Mouse (Mus musculus): ENCODE results near the gene Top1. TPM values are rescaled to one million over a fixed set of nuclear protein-coding genes. Genes with fewer than 3 reads are reported as not detected.

Gene Top1
- polyA plus RNA-seq, 1 experiment: 38.8 TPM

DNA sequence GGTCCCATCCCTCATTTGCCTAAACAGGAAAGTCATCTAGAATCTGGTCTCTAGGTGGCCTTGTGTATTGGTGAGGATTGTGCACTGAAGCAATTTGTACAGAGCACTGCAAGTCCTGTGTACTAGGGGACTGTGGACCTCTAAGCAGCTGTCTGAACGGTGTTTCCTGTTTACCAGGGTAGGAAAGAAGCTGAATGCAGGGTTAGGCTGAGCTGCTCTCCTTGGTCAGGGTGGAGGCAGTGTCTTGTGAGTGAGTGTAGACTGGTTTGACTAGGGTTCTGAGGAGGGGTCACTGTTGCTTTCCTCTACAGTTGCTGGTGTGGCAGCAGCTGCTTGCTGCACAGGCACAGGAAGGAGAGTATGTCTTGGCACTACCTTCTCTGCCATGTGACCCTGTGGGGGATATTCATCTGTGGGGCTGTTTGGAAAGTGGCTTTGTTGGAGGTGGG is 96.5 kb downstream of the Top1 start:
- Histone ChIP-seq H3K4me3 (replicated peaks) (no peak overlapping the region), H3K27me3 (ENCODE audit: control insufficient read depth) (no peaks in the 10 kb centered on the region), H3K4me1 (ENCODE audit: control insufficient read depth) (no peaks in the 10 kb centered on the region), H3K9me3 (ENCODE audit: control insufficient read depth, low read length) (no peaks in the 10 kb centered on the region), H3K36me3 (ENCODE audit: control insufficient read depth) (no peaks in the 10 kb centered on the region)
- TF ChIP-seq GATA1 (IDR thresholded peaks at IDR 0.05; ENCODE audit: low read length) (no peak), TAL1 (IDR thresholded peaks at IDR 0.05; ENCODE audit: low read length) (no peak)

DNA sequence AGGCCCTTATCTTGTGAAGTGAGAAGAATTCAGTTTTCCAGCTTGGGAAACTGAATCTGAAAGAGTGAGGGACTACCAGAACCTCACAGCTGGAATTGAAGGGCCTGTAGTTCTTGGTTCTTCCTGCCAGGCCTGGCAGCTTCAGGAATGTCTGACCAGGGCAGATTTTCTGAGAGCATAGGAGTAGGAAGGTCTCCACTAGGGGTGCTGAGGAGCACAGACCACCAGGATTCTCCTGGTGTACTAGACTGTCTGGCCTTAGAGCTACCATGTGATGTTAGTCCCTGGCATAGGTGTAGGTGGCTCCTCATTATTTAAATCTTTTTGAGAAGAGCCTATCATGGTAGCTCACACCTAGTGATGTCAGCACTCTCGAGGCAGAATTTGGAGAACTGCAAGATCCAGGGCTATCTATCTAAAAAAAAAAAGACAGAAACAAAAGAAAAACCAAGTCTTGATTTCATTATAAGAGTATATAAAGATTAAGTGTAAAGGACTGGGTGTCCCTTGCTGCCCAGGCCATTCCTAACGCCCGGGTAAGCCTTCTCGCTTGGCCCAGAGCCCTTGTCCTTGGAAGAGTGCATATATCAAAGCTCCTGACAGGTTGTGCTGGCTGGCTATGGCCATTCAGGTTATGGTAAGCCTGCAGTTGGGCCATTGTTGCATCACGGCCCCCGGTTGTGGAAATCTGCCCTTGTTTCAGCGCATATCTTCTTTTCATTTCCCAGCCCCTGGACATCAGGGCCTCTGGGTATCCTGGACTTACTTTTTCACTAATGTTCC is 98.5 kb downstream of the Top1 start:
- Histone ChIP-seq H3K36me3 (ENCODE audit: control insufficient read depth) (peaks cover 5% of the 10 kb centered on the region; the same call in 1 of the 2 replicates), H3K9me3 (ENCODE audit: control insufficient read depth, low read length) (no peaks in the 10 kb centered on the region), H3K4me1 (ENCODE audit: control insufficient read depth) (no peaks in the 10 kb centered on the region), H3K27me3 (ENCODE audit: control insufficient read depth) (no peaks in the 10 kb centered on the region), H3K4me3 (replicated peaks) (no peak overlapping the region)
- TF ChIP-seq GATA1 (IDR thresholded peaks at IDR 0.05; ENCODE audit: low read length) (no peak), TAL1 (IDR thresholded peaks at IDR 0.05; ENCODE audit: low read length) (no peak)

DNA sequence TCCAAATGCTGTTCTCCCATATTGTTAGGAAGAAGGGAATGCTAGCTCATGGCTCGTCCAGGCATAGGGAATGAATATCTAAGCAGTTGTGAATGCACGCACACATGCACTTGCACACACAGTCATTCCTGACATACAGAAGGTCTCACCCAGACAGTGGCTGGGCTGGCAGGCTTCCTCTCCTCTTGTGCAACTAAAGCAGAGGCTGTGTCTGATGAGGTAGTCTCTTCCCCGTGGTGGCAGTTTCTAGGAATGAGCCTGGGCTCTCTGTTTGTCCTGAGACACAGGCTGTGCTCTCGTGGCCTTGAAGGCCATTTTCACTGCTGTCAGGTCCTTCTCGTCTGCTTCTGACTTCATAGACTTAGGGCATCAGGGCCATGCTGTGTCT is 99.1 kb downstream of the Top1 start:
- Histone ChIP-seq H3K4me1 (ENCODE audit: control insufficient read depth) (no peaks in the 10 kb centered on the region), H3K27me3 (ENCODE audit: control insufficient read depth) (no peaks in the 10 kb centered on the region), H3K4me3 (replicated peaks) (no peak overlapping the region), H3K36me3 (ENCODE audit: control insufficient read depth) (peaks cover 5% of the 10 kb centered on the region; the same call in 1 of the 2 replicates), H3K9me3 (ENCODE audit: control insufficient read depth, low read length) (no peaks in the 10 kb centered on the region)
- TF ChIP-seq GATA1 (IDR thresholded peaks at IDR 0.05; ENCODE audit: low read length): no peak
- no peak for TF ChIP-seq TAL1 (IDR thresholded peaks at IDR 0.05; ENCODE audit: low read length)

DNA sequence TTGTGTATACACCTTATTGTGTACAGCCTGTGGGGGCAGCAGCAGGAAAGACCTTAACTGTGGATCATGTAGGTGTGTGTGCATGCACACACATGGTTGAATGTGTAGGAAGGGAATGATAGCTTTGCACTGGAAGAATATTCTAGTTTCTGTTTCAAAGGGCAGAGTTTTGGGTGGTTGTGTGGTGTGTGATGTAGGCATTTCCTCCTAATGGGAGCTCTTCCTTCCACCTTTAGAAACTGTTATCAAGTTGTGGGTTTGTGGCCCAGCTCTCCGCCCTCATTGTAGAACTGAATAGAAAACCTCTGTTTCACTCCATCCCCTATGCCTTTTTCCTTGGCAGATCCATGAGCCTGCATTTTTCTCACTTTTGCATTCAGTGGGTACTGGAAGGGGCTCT is 99.8 kb downstream of the Top1 start:
- Histone ChIP-seq H3K4me3 (replicated peaks) (no peak overlapping the region), H3K9me3 (ENCODE audit: control insufficient read depth, low read length) (no peaks in the 10 kb centered on the region), H3K27me3 (ENCODE audit: control insufficient read depth) (no peaks in the 10 kb centered on the region), H3K36me3 (ENCODE audit: control insufficient read depth) (peaks cover 5% of the 10 kb centered on the region; the same call in 1 of the 2 replicates), H3K4me1 (ENCODE audit: control insufficient read depth) (no peaks in the 10 kb centered on the region)
- TF ChIP-seq GATA1 (IDR thresholded peaks at IDR 0.05; ENCODE audit: low read length): no peak
- TF ChIP-seq TAL1 (IDR thresholded peaks at IDR 0.05; ENCODE audit: low read length): no peak

DNA sequence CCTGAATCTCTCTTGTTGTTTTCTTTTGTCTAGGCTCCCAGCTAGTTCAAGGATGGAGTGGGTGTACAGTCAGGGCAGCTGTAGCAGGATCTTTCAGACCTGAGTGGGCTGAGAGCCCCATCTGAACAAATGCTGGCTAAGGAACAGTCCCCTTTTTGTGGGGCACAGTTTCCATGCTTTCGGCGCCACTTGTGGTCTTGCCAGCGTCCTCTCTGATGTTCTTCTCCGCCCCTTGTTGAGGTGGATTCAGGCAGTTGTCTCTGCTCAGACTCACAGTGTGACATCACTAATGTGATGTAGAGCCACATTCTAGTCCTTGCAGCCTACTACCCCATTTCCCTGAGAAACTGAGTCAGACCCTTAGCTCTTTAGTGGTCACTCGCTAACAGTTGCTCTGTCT is 100.9 kb downstream of the Top1 start:
- Histone ChIP-seq H3K36me3 (ENCODE audit: control insufficient read depth) (peaks cover 8% of the 10 kb centered on the region; the same call in 1 of the 2 replicates), H3K4me3 (replicated peaks) (no peak overlapping the region), H3K4me1 (ENCODE audit: control insufficient read depth) (no peaks in the 10 kb centered on the region), H3K9me3 (ENCODE audit: control insufficient read depth, low read length) (no peaks in the 10 kb centered on the region), H3K27me3 (ENCODE audit: control insufficient read depth) (no peaks in the 10 kb centered on the region)
- TF ChIP-seq GATA1 (IDR thresholded peaks at IDR 0.05; ENCODE audit: low read length): no peak
- TF ChIP-seq TAL1 (IDR thresholded peaks at IDR 0.05; ENCODE audit: low read length): no peak

DNA sequence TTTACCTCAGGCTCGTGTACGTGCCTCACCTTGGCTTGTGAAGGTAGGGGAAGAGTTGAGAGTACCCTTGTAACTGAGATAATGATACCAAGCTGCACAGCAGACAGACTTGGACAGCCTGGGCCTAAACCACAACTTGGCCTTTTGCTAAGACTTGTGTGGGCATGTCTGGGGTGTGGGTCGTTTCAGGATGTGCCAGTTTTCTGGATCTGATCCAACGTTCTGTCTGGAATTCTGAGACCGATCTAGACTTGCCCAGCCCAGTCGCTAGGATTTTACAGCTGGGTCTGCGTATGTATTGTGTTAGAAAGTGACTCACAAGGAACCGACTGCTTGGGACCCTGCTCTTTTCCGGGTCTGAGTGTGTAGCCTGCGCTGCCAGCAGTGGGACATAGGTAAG is 101.4 kb downstream of the Top1 start:
- Histone ChIP-seq H3K4me3 (replicated peaks) (no peak overlapping the region), H3K27me3 (ENCODE audit: control insufficient read depth) (no peaks in the 10 kb centered on the region), H3K36me3 (ENCODE audit: control insufficient read depth) (peaks cover 11% of the 10 kb centered on the region; the same call in 1 of the 2 replicates), H3K9me3 (ENCODE audit: control insufficient read depth, low read length) (no peaks in the 10 kb centered on the region), H3K4me1 (ENCODE audit: control insufficient read depth) (no peaks in the 10 kb centered on the region)
- no peak for TF ChIP-seq GATA1 (IDR thresholded peaks at IDR 0.05; ENCODE audit: low read length)
- no peak for TF ChIP-seq TAL1 (IDR thresholded peaks at IDR 0.05; ENCODE audit: low read length)

DNA sequence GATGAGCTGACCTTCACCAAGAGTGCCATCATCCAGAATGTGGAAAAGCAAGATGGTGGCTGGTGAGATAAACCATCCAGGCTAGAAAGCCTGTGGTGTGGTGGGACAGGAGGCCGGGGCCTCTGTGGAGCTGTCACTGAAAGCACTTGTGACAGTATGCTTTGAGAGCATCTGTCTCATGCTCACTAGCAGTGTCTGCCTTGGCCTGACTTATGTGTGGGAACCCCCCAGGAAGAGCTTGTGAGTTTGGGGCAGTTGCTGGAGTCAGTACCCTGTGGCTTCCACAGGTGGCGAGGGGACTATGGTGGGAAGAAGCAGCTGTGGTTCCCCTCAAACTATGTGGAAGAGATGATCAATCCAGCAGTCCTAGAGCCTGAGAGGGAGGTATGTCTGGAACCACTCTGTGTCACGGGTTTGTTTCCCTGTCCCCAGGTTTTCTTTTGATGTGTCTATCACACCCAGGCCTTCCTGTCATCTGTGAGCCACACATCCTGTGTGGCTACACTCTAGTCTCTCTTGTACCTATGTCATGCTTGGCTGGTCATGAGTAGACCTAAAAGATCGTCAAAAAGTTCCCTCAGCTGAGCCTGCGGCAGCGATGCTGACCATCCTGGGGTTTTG is 111.0 kb downstream of the Top1 start:
- H3K4me1 ChIP-seq (ENCODE audit: control insufficient read depth): no peaks in the 10 kb centered on the region
- peaks cover 21% of the 10 kb centered on the region; the same call in 1 of the 2 replicates for H3K36me3 ChIP-seq (ENCODE audit: control insufficient read depth)
- H3K4me3 ChIP-seq (replicated peaks): no peak overlapping the region
- TF ChIP-seq TAL1 (IDR thresholded peaks at IDR 0.05; ENCODE audit: low read length): no peak
- no peak for TF ChIP-seq GATA1 (IDR thresholded peaks at IDR 0.05; ENCODE audit: low read length)
- H3K9me3 ChIP-seq (ENCODE audit: control insufficient read depth, low read length): no peaks in the 10 kb centered on the region
- H3K27me3 ChIP-seq (ENCODE audit: control insufficient read depth): no peaks in the 10 kb centered on the region

DNA sequence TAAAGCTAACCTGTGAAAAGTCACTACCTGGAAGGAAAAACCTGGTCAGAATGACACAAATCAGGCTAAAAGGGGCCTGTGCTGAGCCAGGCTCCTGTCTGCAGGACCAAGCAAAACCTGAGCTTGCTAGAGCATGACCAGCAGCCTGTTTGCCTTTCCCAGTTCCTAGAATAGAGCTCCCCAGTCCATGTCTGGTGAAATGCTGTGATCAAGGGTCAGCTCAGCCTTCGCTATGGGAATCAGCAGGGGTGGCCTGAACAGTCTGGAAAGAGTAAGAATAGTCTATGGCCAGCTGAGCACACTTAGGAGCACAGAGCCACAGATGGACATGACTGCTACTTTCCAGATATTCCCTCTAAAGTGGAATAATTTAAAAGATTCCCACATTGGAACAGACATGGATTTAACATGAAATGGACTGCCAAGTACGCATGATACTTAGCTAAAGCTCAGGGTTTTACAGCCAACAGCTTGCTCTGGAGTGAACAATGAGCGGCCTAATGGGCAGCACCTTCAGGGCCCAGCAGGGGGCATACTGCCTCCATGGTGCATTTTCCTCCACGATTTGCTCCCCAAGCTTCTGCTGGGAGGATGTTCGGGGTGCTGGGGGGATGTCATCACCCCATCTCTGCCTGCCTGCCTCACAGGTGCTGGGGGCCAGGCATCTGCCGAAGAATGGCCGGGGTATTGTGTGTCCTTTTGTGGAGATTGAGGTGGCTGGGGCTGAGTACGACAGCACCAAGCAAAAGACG is 114.9 kb downstream of the Top1 start:
- peaks cover 6% of the 10 kb centered on the region; the same call in 1 of the 2 replicates for H3K36me3 ChIP-seq (ENCODE audit: control insufficient read depth)

DNA sequence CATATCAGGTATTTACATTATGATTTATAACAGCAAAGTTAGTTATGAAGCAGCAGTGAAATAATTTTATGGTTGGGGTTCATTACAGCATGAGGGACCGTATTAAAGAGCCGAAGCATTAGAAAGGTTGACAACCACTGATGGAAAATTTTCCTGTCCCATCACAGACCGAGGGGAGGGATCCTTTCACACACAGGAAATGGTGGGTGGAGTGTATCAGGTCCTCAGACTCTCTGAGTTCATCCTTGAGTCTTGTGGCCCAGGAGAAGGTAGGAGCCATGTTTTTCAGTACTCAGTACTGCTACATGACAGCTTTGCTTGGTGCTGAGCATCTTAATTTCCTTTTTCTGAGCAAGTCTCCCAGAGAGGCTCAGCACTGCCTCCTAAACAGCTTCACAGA is 118.1 kb downstream of the Top1 start:
- TF ChIP-seq TAL1 (IDR thresholded peaks at IDR 0.05; ENCODE audit: low read length): no peak
- TF ChIP-seq GATA1 (IDR thresholded peaks at IDR 0.05; ENCODE audit: low read length): no peak
- H3K9me3 ChIP-seq (ENCODE audit: control insufficient read depth, low read length): no peaks in the 10 kb centered on the region
- H3K4me3 ChIP-seq (replicated peaks): no peak overlapping the region
- no peaks in the 10 kb centered on the region for H3K27me3 ChIP-seq (ENCODE audit: control insufficient read depth)
- peaks cover 3% of the 10 kb centered on the region; the same call in 1 of the 2 replicates for H3K36me3 ChIP-seq (ENCODE audit: control insufficient read depth)
- no peaks in the 10 kb centered on the region for H3K4me1 ChIP-seq (ENCODE audit: control insufficient read depth)

More for the DNA sequence above, 114.9 kb downstream of the Top1 start:
- H3K27me3 ChIP-seq (ENCODE audit: control insufficient read depth): no peaks in the 10 kb centered on the region
- no peak overlapping the region for H3K4me3 ChIP-seq (replicated peaks)
- no peak for TF ChIP-seq TAL1 (IDR thresholded peaks at IDR 0.05; ENCODE audit: low read length)
- TF ChIP-seq GATA1 (IDR thresholded peaks at IDR 0.05; ENCODE audit: low read length): no peak
- no peaks in the 10 kb centered on the region for H3K9me3 ChIP-seq (ENCODE audit: control insufficient read depth, low read length)
- H3K4me1 ChIP-seq (ENCODE audit: control insufficient read depth): no peaks in the 10 kb centered on the region

Measured in erythroblast, embryonic 14.5 days (primary cell).